Comparison of ENCODE assay signal across 7 mouse cellular contexts in the genomic region with DNA sequence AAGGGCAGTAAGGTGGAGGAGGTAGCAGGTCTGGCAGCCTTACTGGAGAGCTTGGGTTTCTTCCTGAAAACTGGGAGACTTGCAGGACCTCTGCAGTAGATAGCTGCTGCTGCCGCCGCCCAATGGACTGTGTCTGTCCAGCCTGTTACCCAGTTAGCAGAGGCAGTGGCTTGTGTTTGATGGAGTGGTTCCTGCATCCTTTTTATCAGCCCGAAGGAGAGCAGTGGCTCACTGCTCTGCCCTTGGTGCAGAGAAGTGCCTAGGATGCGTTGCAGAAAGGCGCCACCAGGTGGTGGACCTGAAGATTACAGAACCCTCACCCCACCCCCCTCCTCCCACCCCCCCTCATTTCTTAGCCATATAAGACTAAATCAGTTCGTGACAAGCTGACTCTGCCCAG. TPM values are rescaled to one million over a fixed set of nuclear protein-coding genes. Genes with fewer than 3 reads are reported as not detected.
DNase-seq lines count a peak whose midpoint lies in the region; ATAC-seq lines count a peak whose summit lies in the region.

No protein-coding gene starts in this region.

- H3K4me1 ChIP-seq in embryonic facial prominence, embryonic 11.5 days (ENCODE audit: control insufficient read depth, insufficient read depth, low read length): peaks cover 8% of the 10 kb centered on the region
- peaks cover 41% of the 10 kb centered on the region for H3K4me1 ChIP-seq in midbrain, embryonic 13.5 days (replicated peaks)

- H3K4me2 ChIP-seq in embryonic facial prominence, embryonic 11.5 days (ENCODE audit: low read depth, low read length): no peak overlapping the region
- no peak overlapping the region for H3K4me2 ChIP-seq in midbrain, embryonic 13.5 days (replicated peaks)

- H3K27ac ChIP-seq in embryonic facial prominence, embryonic 11.5 days (replicated peaks; ENCODE audit: low read depth, low read length): no peak overlapping the region
- no peak overlapping the region for H3K27ac ChIP-seq in midbrain, embryonic 13.5 days

- H3K27me3 ChIP-seq in embryonic facial prominence, embryonic 11.5 days (ENCODE audit: control insufficient read depth, insufficient read depth, low read length): no peaks in the 10 kb centered on the region
- no peaks in the 10 kb centered on the region for H3K27me3 ChIP-seq in midbrain, embryonic 13.5 days

- no peak overlapping the region for H3K9ac ChIP-seq in embryonic facial prominence, embryonic 11.5 days (replicated peaks; ENCODE audit: low read length)
- 0 out of 2 replicates have a peak overlapping the region, but pooled peaks have one; percentile 36 for H3K9ac ChIP-seq in midbrain, embryonic 13.5 days (replicated peaks)

- no peaks in the 10 kb centered on the region for H3K9me3 ChIP-seq in embryonic facial prominence, embryonic 11.5 days (replicated peaks; ENCODE audit: control insufficient read depth, low read length)
- H3K9me3 ChIP-seq in midbrain, embryonic 13.5 days: no peaks in the 10 kb centered on the region

- WGBS in embryonic facial prominence, embryonic 11.5 days: 26% methylated on average over 6 of the region's 6 CpGs
- WGBS in midbrain, embryonic 13.5 days: 23% methylated on average over 6 of the region's 6 CpGs

- ATAC-seq in embryonic facial prominence, embryonic 11.5 days (replicated peaks; ENCODE audit: insufficient number of reproducible peaks, low FRiP score, low TSS enrichment, low read depth): no peak
- no peak for ATAC-seq in midbrain, embryonic 13.5 days

- H3K36me3 ChIP-seq in embryonic facial prominence, embryonic 11.5 days (replicated peaks; ENCODE audit: control insufficient read depth, insufficient read depth, low read depth, low read length): no peaks in the 10 kb centered on the region
- H3K36me3 ChIP-seq in midbrain, embryonic 13.5 days: peaks cover 7% of the 10 kb centered on the region

- no peak overlapping the region for H3K4me3 ChIP-seq in embryonic facial prominence, embryonic 11.5 days (ENCODE audit: low read depth, low read length)
- H3K4me3 ChIP-seq in midbrain, embryonic 13.5 days (replicated peaks): no peak overlapping the region

- DNase-seq in right cerebral cortex, postnatal 4 days: peak; percentile 51
- DNase-seq in right cerebral cortex, postnatal 10 days (ENCODE audit: low spot score in 2 of 2): no peak
- DNase-seq in adrenal gland, postnatal 14 days: peak; percentile 88
- peak; percentile 51 for DNase-seq in embryonic facial prominence, embryonic 11.5 days (ENCODE audit: low spot score)
- peak; percentile 77 for DNase-seq in kidney, postnatal 14 days
- DNase-seq in thymus, postnatal 10 days (ENCODE audit: low spot score in 2 of 2): peak; percentile 53 to 80

RNA-seq across cellular contexts. Expression of a gene that starts 10.2 kb away (rescaled TPM):
- total RNA-seq in adrenal gland, postnatal 14 days (2021): 39.2 and 48.2 TPM in 2 replicates
- polyA plus RNA-seq in embryonic facial prominence, embryonic 11.5 days (2014; fragmentation: Nextera tagmentation; extraction: Ambion mirVana): 22.7 and 23.8 TPM in 2 replicates
- polyA plus RNA-seq in midbrain, embryonic 13.5 days (2015; fragmentation: Nextera tagmentation; extraction: Ambion mirVana): 35.7 and 37.0 TPM in 2 replicates

RNA-seq across cellular contexts. Expression of a gene that starts 17.5 kb away (rescaled TPM):
- total RNA-seq in adrenal gland, postnatal 14 days (2021): 17.9 and 20.6 TPM in 2 replicates
- polyA plus RNA-seq in embryonic facial prominence, embryonic 11.5 days (2014; fragmentation: Nextera tagmentation; extraction: Ambion mirVana): 46.1 and 47.0 TPM in 2 replicates
- 45.9 and 52.1 TPM in 2 replicates for polyA plus RNA-seq in midbrain, embryonic 13.5 days (2015; fragmentation: Nextera tagmentation; extraction: Ambion mirVana)

RNA-seq across cellular contexts. Expression of a gene that starts 33.6 kb away (rescaled TPM):
- total RNA-seq in adrenal gland, postnatal 14 days (2021): 27.6 and 32.3 TPM in 2 replicates
- polyA plus RNA-seq in embryonic facial prominence, embryonic 11.5 days (2014; fragmentation: Nextera tagmentation; extraction: Ambion mirVana): 48.9 and 51.0 TPM in 2 replicates
- 10.3 and 12.9 TPM in 2 replicates for polyA plus RNA-seq in midbrain, embryonic 13.5 days (2015; fragmentation: Nextera tagmentation; extraction: Ambion mirVana)

RNA-seq across cellular contexts. Expression of a gene that starts 49.3 kb away (rescaled TPM):
- 3.7 and 4.8 TPM in 2 replicates for total RNA-seq in adrenal gland, postnatal 14 days (2021)
- 4.7 and 5.0 TPM in 2 replicates for polyA plus RNA-seq in embryonic facial prominence, embryonic 11.5 days (2014; fragmentation: Nextera tagmentation; extraction: Ambion mirVana)
- 0.55 and 1.0 TPM in 2 replicates for polyA plus RNA-seq in midbrain, embryonic 13.5 days (2015; fragmentation: Nextera tagmentation; extraction: Ambion mirVana)

RNA-seq across cellular contexts. Expression of a gene that starts 55.6 kb away (rescaled TPM):
- 5.2 and 5.8 TPM in 2 replicates for total RNA-seq in adrenal gland, postnatal 14 days (2021)
- 17.1 and 18.3 TPM in 2 replicates for polyA plus RNA-seq in embryonic facial prominence, embryonic 11.5 days (2014; fragmentation: Nextera tagmentation; extraction: Ambion mirVana)
- polyA plus RNA-seq in midbrain, embryonic 13.5 days (2015; fragmentation: Nextera tagmentation; extraction: Ambion mirVana): 35.5 and 36.2 TPM in 2 replicates

Comparison
In these comparisons a context has a peak if more than half of its experiments do, and no peak if none do; other contexts are left out.
1. DNase-seq: peak in right cerebral cortex, postnatal 4 days (single experiment), adrenal gland, postnatal 14 days (single experiment), embryonic facial prominence, embryonic 11.5 days (single experiment), kidney, postnatal 14 days (single experiment) and thymus, postnatal 10 days (2 of 2); none in right cerebral cortex, postnatal 10 days (0 of 2).